Mouse (Mus musculus) testis, adult 2 months (tissue): ENCODE data around the gene Rb1. TPM values are rescaled to one million over a fixed set of nuclear protein-coding genes. Genes with fewer than 3 reads are reported as not detected.

Source experiments
- H3K27ac ChIP-seq: fragments of 200-500 bp; 2 replicates; pipeline ENCODE4 v1.5.1; 2012; ENCODE audit warnings: low read depth, low read length; ENCODE audit not compliant: control insufficient read depth, insufficient read depth
- H3K27me3 ChIP-seq: fragments of 200-500 bp; 2 replicates; pipeline ENCODE4 v1.6.1; 2012; ENCODE audit warnings: mild to moderate bottlenecking, low read length, moderate library complexity; ENCODE audit not compliant: control insufficient read depth, insufficient read depth
- H3K36me3 ChIP-seq: fragments of 200-500 bp; 2 replicates; pipeline ENCODE4 v1.6.1; 2012; ENCODE audit warnings: mild to moderate bottlenecking, low read length; ENCODE audit not compliant: control insufficient read depth, insufficient read depth
- H3K4me1 ChIP-seq: fragments of 200-500 bp; 2 replicates; pipeline ENCODE4 v1.6.1; 2012; ENCODE audit warnings: low read length; ENCODE audit not compliant: control insufficient read depth, insufficient read depth
- H3K4me3 ChIP-seq: fragments of 200-500 bp; 2 replicates; pipeline ENCODE4 v1.5.1; 2012; ENCODE audit warnings: low read depth, mild to moderate bottlenecking, low read length, moderate library complexity, mixed read lengths; ENCODE audit not compliant: control insufficient read depth
- CTCF ChIP-seq: fragments of 200-500 bp; IDR thresholded peaks from 2 replicates; pipeline ENCODE4 v1.5.1; 2012; ENCODE audit warnings: low read depth, mild to moderate bottlenecking, inconsistent platforms, low read length, moderate library complexity; ENCODE audit not compliant: control insufficient read depth, insufficient read depth, insufficient replicate concordance
- POLR2A ChIP-seq: fragments of 200-500 bp; IDR thresholded peaks from 2 replicates; pipeline ENCODE4 v1.6.1; 2012; ENCODE audit warnings: low read depth, mild to moderate bottlenecking, inconsistent platforms, low read length, moderate library complexity; ENCODE audit not compliant: control insufficient read depth
- polyA plus RNA-seq: library from polyadenylated mRNA; depleted of rRNA; stranded (reverse); fragments of >200 nt; gene quantifications from 2 replicates; pipeline ENCODE4 v1.2.3, GENCODE M21; 2012

Gene Rb1
- polyA plus RNA-seq, 1 experiment = 6.4 TPM

GRCm38 (mm10) chr14:73295512-73295911, 30.1 kb downstream of the Rb1 start:
- Histone ChIP-seq H3K27ac (no peak overlapping the region), H3K36me3 (peaks cover 1% of the 10 kb centered on the region; the same call in 1 of the 2 replicates), H3K4me1 (no peaks in the 10 kb centered on the region), H3K27me3 (no peaks in the 10 kb centered on the region), H3K4me3 (no peak overlapping the region)
- no peak for TF ChIP-seq POLR2A
- TF ChIP-seq CTCF = no peak

- H3K36me3 ChIP-seq = peaks cover 1% of the 10 kb centered on the region; the same call in 1 of the 2 replicates
- no peaks in the 10 kb centered on the region for H3K4me1 ChIP-seq
- H3K27me3 ChIP-seq = no peaks in the 10 kb centered on the region
- TF ChIP-seq CTCF (no peak), POLR2A (no peak)
- no peak overlapping the region for H3K27ac ChIP-seq
- no peak overlapping the region for H3K4me3 ChIP-seq
These were observed 32.0 kb downstream of the Rb1 start for GRCm38 (mm10) chr14:73293616-73294015.

DNA sequence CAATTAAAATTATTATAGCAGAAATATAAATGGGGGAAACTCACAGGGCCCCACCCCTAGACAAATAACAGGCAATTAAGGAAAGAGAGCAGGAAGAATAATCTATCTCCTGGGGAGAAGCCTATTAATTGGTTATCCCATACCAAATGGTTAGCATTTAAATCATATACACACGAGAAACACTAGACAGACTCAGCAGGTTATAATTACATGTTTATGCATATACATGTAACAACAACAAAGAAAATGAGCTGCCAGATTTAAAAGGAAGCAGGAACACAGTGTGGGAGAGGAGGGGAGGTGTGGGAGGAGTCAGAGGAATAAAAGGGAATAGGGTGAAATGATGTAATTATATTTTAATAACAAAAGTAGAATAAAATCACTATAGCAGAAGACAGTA, 33.2 kb downstream of the Rb1 start:
- no peak for TF ChIP-seq CTCF
- TF ChIP-seq POLR2A = no peak
- Histone ChIP-seq H3K27ac (no peak overlapping the region), H3K4me3 (no peak overlapping the region), H3K36me3 (no peaks in the 10 kb centered on the region), H3K4me1 (no peaks in the 10 kb centered on the region), H3K27me3 (no peaks in the 10 kb centered on the region)

GRCm38 (mm10) chr14:73289915-73290314, 35.7 kb downstream of the Rb1 start:
- TF ChIP-seq POLR2A (no peak), CTCF (no peak)
- no peaks in the 10 kb centered on the region for H3K36me3 ChIP-seq
- no peak overlapping the region for H3K4me3 ChIP-seq
- no peaks in the 10 kb centered on the region for H3K4me1 ChIP-seq
- no peaks in the 10 kb centered on the region for H3K27me3 ChIP-seq
- no peak overlapping the region for H3K27ac ChIP-seq

GRCm38 (mm10) chr14:73280996-73281395, 44.6 kb downstream of the Rb1 start:
- Histone ChIP-seq H3K36me3 (no peaks in the 10 kb centered on the region; the same call in 1 of the 2 replicates), H3K4me1 (no peaks in the 10 kb centered on the region), H3K27me3 (no peaks in the 10 kb centered on the region), H3K27ac (no peak overlapping the region), H3K4me3 (no peak overlapping the region)
- TF ChIP-seq POLR2A (no peak), CTCF (no peak)

DNA sequence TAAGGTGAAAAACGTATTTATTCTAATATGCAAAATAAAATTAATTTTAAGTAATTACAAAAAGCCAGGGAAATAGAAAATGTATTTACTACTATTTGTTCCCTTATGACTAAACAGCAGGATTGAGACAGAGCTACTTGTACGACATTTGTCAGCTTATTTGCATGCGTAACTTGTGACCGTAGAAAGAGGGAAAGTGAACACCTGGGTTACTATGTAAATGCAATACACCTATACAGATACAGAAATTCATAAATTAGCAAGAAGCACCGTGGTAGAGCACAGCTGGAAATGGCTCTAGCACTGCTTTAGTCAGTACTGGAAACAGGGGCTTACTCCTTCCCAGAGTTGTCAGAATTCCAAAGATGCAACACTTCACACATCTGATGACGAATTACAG, 46.5 kb downstream of the Rb1 start:
- H3K4me3 ChIP-seq = no peak overlapping the region
- H3K27ac ChIP-seq = no peak overlapping the region
- H3K27me3 ChIP-seq = no peaks in the 10 kb centered on the region
- H3K4me1 ChIP-seq = no peaks in the 10 kb centered on the region
- TF ChIP-seq CTCF = no peak
- no peak for TF ChIP-seq POLR2A
- H3K36me3 ChIP-seq = no peaks in the 10 kb centered on the region; the same call in 1 of the 2 replicates

DNA sequence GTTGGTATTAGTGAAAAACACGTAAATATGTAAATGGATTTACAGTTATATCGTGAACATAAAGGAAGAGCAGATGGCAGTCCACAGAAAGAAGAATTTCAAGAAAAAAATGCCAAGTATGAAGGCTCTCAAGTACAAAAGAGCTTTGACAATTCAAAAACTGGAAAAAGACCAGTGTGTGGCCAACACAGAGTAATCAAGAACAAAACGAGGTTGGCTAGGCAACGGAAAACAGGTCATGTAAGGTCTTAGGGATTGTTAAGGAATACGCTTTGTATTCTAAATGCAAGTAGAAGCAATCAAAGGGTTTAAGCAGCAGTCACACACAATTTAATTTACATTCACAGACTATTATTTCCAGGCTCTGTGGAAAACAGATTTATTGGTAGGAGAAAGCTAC, 53.8 kb downstream of the Rb1 start:
- Histone ChIP-seq H3K27me3 (no peaks in the 10 kb centered on the region), H3K27ac (no peak overlapping the region), H3K4me3 (no peak overlapping the region), H3K4me1 (no peaks in the 10 kb centered on the region), H3K36me3 (no peaks in the 10 kb centered on the region; the same call in 1 of the 2 replicates)
- TF ChIP-seq CTCF = no peak
- no peak for TF ChIP-seq POLR2A

- Histone ChIP-seq H3K36me3 (no peaks in the 10 kb centered on the region), H3K4me3 (no peak overlapping the region), H3K27ac (no peak overlapping the region), H3K4me1 (no peaks in the 10 kb centered on the region), H3K27me3 (no peaks in the 10 kb centered on the region)
- TF ChIP-seq CTCF (peak; percentile 32; the same call in 1 of the 2 replicates), POLR2A (no peak)
These were observed 59.5 kb downstream of the Rb1 start for GRCm38 (mm10) chr14:73266166-73266565.
